Mouse (Mus musculus) megakaryocyte, embryonic 14.5 days (primary cell): ENCODE measurements around the gene Calm3.

Experiments used
- FLI1 ChIP-seq: IDR thresholded peaks from 2 replicates; pipeline ENCODE4 v1.6.1; 2012; ENCODE audit warnings: low read length, inconsistent platforms, mixed read lengths
- GATA1 ChIP-seq: IDR thresholded peaks from 3 replicates; pipeline ENCODE4 v1.6.1; 2012; ENCODE audit warnings: mixed read lengths, low read length, inconsistent platforms, borderline replicate concordance

DNA sequence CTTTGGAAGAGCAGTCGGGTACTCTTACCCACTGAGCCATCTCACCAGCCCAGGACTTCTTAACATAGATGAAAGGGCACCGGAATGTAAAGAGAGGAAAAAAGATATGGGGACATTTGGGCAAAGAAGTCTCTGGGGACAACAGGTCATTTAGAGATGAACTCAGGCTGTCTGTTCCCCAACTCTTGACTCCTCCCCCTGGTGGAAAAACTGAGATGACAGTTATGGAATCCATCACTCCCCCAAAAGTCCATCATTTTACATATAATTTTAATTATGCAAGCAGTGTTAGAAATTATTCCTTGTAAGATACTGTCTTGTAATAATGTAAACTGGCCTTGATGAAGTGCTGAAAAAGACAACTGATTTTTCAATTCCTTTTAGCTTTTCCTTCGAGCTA lies 46.2 kb downstream of the Calm3 start:
- TF ChIP-seq GATA1 (no peak), FLI1 (no peak)
